Mouse (Mus musculus) cortical plate, adult 2 months (tissue): ENCODE measurements around the gene 1600014C23Rik.

Source experiments
- CTCF ChIP-seq: fragments of 200-500 bp; IDR thresholded peaks from 2 replicates; pipeline ENCODE4 v1.5.1; 2011; ENCODE audit warnings: mild to moderate bottlenecking, control low read depth, low read length; ENCODE audit not compliant: insufficient read depth; ENCODE audit errors: extremely low read depth
- POLR2A ChIP-seq: fragments of 200-500 bp; IDR thresholded peaks from 2 replicates; pipeline ENCODE4 v1.6.1; 2011; ENCODE audit warnings: mild to moderate bottlenecking, low read length, control low read depth; ENCODE audit not compliant: insufficient read depth; ENCODE audit errors: extremely low read depth

- TF ChIP-seq CTCF (no peak), POLR2A (no peak)
Measured at GRCm38 (mm10) chr17:45757932-45758331, 24.3 kb upstream of the 1600014C23Rik start.
